Mouse (Mus musculus): ENCODE data around the gene Tmem158. TPM values are rescaled to one million over a fixed set of nuclear protein-coding genes. Genes with fewer than 3 reads are reported as not detected.
A peak's percentile ranks its signal among the peaks of the same experiment; 100 is the strongest.

Gene Tmem158
- polyA plus RNA-seq, 1 experiment from 2014 or later, result 0.71 TPM

- no peaks in the 10 kb centered on the region for H3K9me3 ChIP-seq (replicated peaks; ENCODE audit: control insufficient read depth, low read length)
- H3K4me3 ChIP-seq (ENCODE audit: low read depth, low read length), result peak overlapping the region; percentile 67
- peak overlapping the region; percentile 87 for H3K4me2 ChIP-seq (ENCODE audit: low read depth, low read length)
- under 1% methylated on average over 92 of the region's 92 CpGs for WGBS (ENCODE audit: insufficient replicate concordance)
- peaks cover 32% of the 10 kb centered on the region for H3K27me3 ChIP-seq (ENCODE audit: control insufficient read depth, insufficient read depth, low read depth, low read length)
- peak; percentile 59 for ATAC-seq (ENCODE audit: low read depth)
- H3K4me1 ChIP-seq (ENCODE audit: control insufficient read depth, low read depth, low read length), result peaks cover 10% of the 10 kb centered on the region
- H3K36me3 ChIP-seq (ENCODE audit: control insufficient read depth, insufficient read depth), result no peaks in the 10 kb centered on the region
- no peak overlapping the region for H3K27ac ChIP-seq (ENCODE audit: low read length)
- H3K9ac ChIP-seq (ENCODE audit: low read depth, low read length), result peak overlapping the region; percentile 44; the same call in 1 of the 2 replicates
Measured at GRCm38 (mm10) chr9:123259896-123260610, 511 bp downstream of the Tmem158 start.

- H3K4me1 ChIP-seq (ENCODE audit: control insufficient read depth, low read depth, low read length), result peaks cover 10% of the 10 kb centered on the region
- no peak overlapping the region for H3K27ac ChIP-seq (ENCODE audit: low read length)
- H3K9ac ChIP-seq (ENCODE audit: low read depth, low read length), result peak overlapping the region; percentile 43; the same call in 1 of the 2 replicates
- peak; percentile 2; the same call in 1 of the 2 replicates for ATAC-seq (ENCODE audit: low read depth)
- H3K27me3 ChIP-seq (ENCODE audit: control insufficient read depth, insufficient read depth, low read depth, low read length), result peaks cover 32% of the 10 kb centered on the region
- no peaks in the 10 kb centered on the region for H3K36me3 ChIP-seq (ENCODE audit: control insufficient read depth, insufficient read depth)
- 2% methylated on average over 42 of the region's 45 CpGs for WGBS (ENCODE audit: insufficient replicate concordance)
- H3K4me2 ChIP-seq (ENCODE audit: low read depth, low read length), result peak overlapping the region; percentile 87
- peak overlapping the region; percentile 67 for H3K4me3 ChIP-seq (ENCODE audit: low read depth, low read length)
- no peaks in the 10 kb centered on the region for H3K9me3 ChIP-seq (replicated peaks; ENCODE audit: control insufficient read depth, low read length)
Measured at GRCm38 (mm10) chr9:123259461-123259895, 1.1 kb downstream of the Tmem158 start.

GRCm38 (mm10) chr9:123258796-123259195, 1.8 kb downstream of the Tmem158 start:
- Histone ChIP-seq H3K4me3 (ENCODE audit: low read depth, low read length) (no peak overlapping the region), H3K4me2 (ENCODE audit: low read depth, low read length) (no peak overlapping the region), H3K27me3 (ENCODE audit: control insufficient read depth, insufficient read depth, low read depth, low read length) (peaks cover 32% of the 10 kb centered on the region), H3K9me3 (replicated peaks; ENCODE audit: control insufficient read depth, low read length) (no peaks in the 10 kb centered on the region), H3K36me3 (ENCODE audit: control insufficient read depth, insufficient read depth) (no peaks in the 10 kb centered on the region), H3K27ac (ENCODE audit: low read length) (no peak overlapping the region), H3K4me1 (ENCODE audit: control insufficient read depth, low read depth, low read length) (peaks cover 10% of the 10 kb centered on the region), H3K9ac (ENCODE audit: low read depth, low read length) (no peak overlapping the region)
- ATAC-seq (ENCODE audit: low read depth), result no peak
- 44% methylated on average over 10 of the region's 10 CpGs for WGBS (ENCODE audit: insufficient replicate concordance)

- peaks cover 10% of the 10 kb centered on the region for H3K4me1 ChIP-seq (ENCODE audit: control insufficient read depth, low read depth, low read length)
- H3K9ac ChIP-seq (ENCODE audit: low read depth, low read length), result no peak overlapping the region
- H3K27ac ChIP-seq (ENCODE audit: low read length), result no peak overlapping the region
- no peak for ATAC-seq (ENCODE audit: low read depth)
- no peak overlapping the region for H3K4me3 ChIP-seq (ENCODE audit: low read depth, low read length)
- H3K36me3 ChIP-seq (ENCODE audit: control insufficient read depth, insufficient read depth), result no peaks in the 10 kb centered on the region
- WGBS (ENCODE audit: insufficient replicate concordance), result 51% methylated on average over 3 of the region's 3 CpGs
- no peak overlapping the region for H3K4me2 ChIP-seq (ENCODE audit: low read depth, low read length)
- peaks cover 31% of the 10 kb centered on the region for H3K27me3 ChIP-seq (ENCODE audit: control insufficient read depth, insufficient read depth, low read depth, low read length)
- H3K9me3 ChIP-seq (replicated peaks; ENCODE audit: control insufficient read depth, low read length), result no peaks in the 10 kb centered on the region
Measured at GRCm38 (mm10) chr9:123255736-123256135, 4.8 kb downstream of the Tmem158 start.

GRCm38 (mm10) chr9:123247992-123248391, 12.6 kb downstream of the Tmem158 start:
- no peaks in the 10 kb centered on the region for H3K27me3 ChIP-seq (ENCODE audit: control insufficient read depth, insufficient read depth, low read depth, low read length)
- ATAC-seq (ENCODE audit: low read depth), result 0 out of 2 replicates have a peak, but pooled peaks have one; percentile 13
- WGBS (ENCODE audit: insufficient replicate concordance), result 35% methylated on average over 1 of the region's 1 CpGs

GRCm38 (mm10) chr9:123245146-123245545, 15.4 kb downstream of the Tmem158 start:
- H3K36me3 ChIP-seq (ENCODE audit: control insufficient read depth, insufficient read depth), result no peaks in the 10 kb centered on the region
- WGBS (ENCODE audit: insufficient replicate concordance), result 54% methylated on average over 4 of the region's 4 CpGs
- H3K27me3 ChIP-seq (ENCODE audit: control insufficient read depth, insufficient read depth, low read depth, low read length), result no peaks in the 10 kb centered on the region
- no peaks in the 10 kb centered on the region for H3K9me3 ChIP-seq (replicated peaks; ENCODE audit: control insufficient read depth, low read length)
- ATAC-seq (ENCODE audit: low read depth), result no peak
- H3K27ac ChIP-seq (ENCODE audit: low read length), result no peak overlapping the region
- H3K9ac ChIP-seq (ENCODE audit: low read depth, low read length), result no peak overlapping the region
- no peak overlapping the region for H3K4me3 ChIP-seq (ENCODE audit: low read depth, low read length)
- no peaks in the 10 kb centered on the region for H3K4me1 ChIP-seq (ENCODE audit: control insufficient read depth, low read depth, low read length)
- H3K4me2 ChIP-seq (ENCODE audit: low read depth, low read length), result no peak overlapping the region

More at GRCm38 (mm10) chr9:123247992-123248391, 12.6 kb downstream of the Tmem158 start:
- Histone ChIP-seq H3K9ac (ENCODE audit: low read depth, low read length) (no peak overlapping the region), H3K36me3 (ENCODE audit: control insufficient read depth, insufficient read depth) (no peaks in the 10 kb centered on the region), H3K27ac (ENCODE audit: low read length) (no peak overlapping the region), H3K4me2 (ENCODE audit: low read depth, low read length) (no peak overlapping the region), H3K9me3 (replicated peaks; ENCODE audit: control insufficient read depth, low read length) (no peaks in the 10 kb centered on the region), H3K4me1 (ENCODE audit: control insufficient read depth, low read depth, low read length) (no peaks in the 10 kb centered on the region), H3K4me3 (ENCODE audit: low read depth, low read length) (no peak overlapping the region)

- ATAC-seq (ENCODE audit: low read depth), result no peak
- no peaks in the 10 kb centered on the region for H3K4me1 ChIP-seq (ENCODE audit: control insufficient read depth, low read depth, low read length)
- H3K27me3 ChIP-seq (ENCODE audit: control insufficient read depth, insufficient read depth, low read depth, low read length), result no peaks in the 10 kb centered on the region
- H3K9me3 ChIP-seq (replicated peaks; ENCODE audit: control insufficient read depth, low read length), result no peaks in the 10 kb centered on the region
- H3K36me3 ChIP-seq (ENCODE audit: control insufficient read depth, insufficient read depth), result no peaks in the 10 kb centered on the region
- H3K9ac ChIP-seq (ENCODE audit: low read depth, low read length), result no peak overlapping the region
- no peak overlapping the region for H3K27ac ChIP-seq (ENCODE audit: low read length)
- no peak overlapping the region for H3K4me3 ChIP-seq (ENCODE audit: low read depth, low read length)
- no peak overlapping the region for H3K4me2 ChIP-seq (ENCODE audit: low read depth, low read length)
- WGBS (ENCODE audit: insufficient replicate concordance), result 52% methylated on average over 10 of the region's 10 CpGs
Measured at GRCm38 (mm10) chr9:123243988-123244387, 16.6 kb downstream of the Tmem158 start.

- Histone ChIP-seq H3K9ac (ENCODE audit: low read depth, low read length) (no peak overlapping the region), H3K4me1 (ENCODE audit: control insufficient read depth, low read depth, low read length) (no peaks in the 10 kb centered on the region), H3K9me3 (replicated peaks; ENCODE audit: control insufficient read depth, low read length) (no peaks in the 10 kb centered on the region), H3K4me3 (ENCODE audit: low read depth, low read length) (no peak overlapping the region), H3K4me2 (ENCODE audit: low read depth, low read length) (no peak overlapping the region), H3K27ac (ENCODE audit: low read length) (no peak overlapping the region), H3K36me3 (ENCODE audit: control insufficient read depth, insufficient read depth) (no peaks in the 10 kb centered on the region), H3K27me3 (ENCODE audit: control insufficient read depth, insufficient read depth, low read depth, low read length) (no peaks in the 10 kb centered on the region)
- no peak for ATAC-seq (ENCODE audit: low read depth)
- 67% methylated on average over 5 of the region's 5 CpGs for WGBS (ENCODE audit: insufficient replicate concordance)
Measured at GRCm38 (mm10) chr9:123241191-123241590, 19.4 kb downstream of the Tmem158 start.

- Histone ChIP-seq H3K4me2 (ENCODE audit: low read depth, low read length) (no peak overlapping the region), H3K4me3 (ENCODE audit: low read depth, low read length) (no peak overlapping the region), H3K27ac (ENCODE audit: low read length) (no peak overlapping the region), H3K27me3 (ENCODE audit: control insufficient read depth, insufficient read depth, low read depth, low read length) (no peaks in the 10 kb centered on the region), H3K36me3 (ENCODE audit: control insufficient read depth, insufficient read depth) (no peaks in the 10 kb centered on the region), H3K4me1 (ENCODE audit: control insufficient read depth, low read depth, low read length) (no peaks in the 10 kb centered on the region), H3K9me3 (replicated peaks; ENCODE audit: control insufficient read depth, low read length) (no peaks in the 10 kb centered on the region), H3K9ac (ENCODE audit: low read depth, low read length) (no peak overlapping the region)
- 69% methylated on average over 2 of the region's 2 CpGs for WGBS (ENCODE audit: insufficient replicate concordance)
- no peak for ATAC-seq (ENCODE audit: low read depth)
Measured at GRCm38 (mm10) chr9:123240751-123241150, 19.8 kb downstream of the Tmem158 start.

Measured in liver, embryonic 16.5 days (tissue).